Mouse (Mus musculus): Measurements from ENCODE around the gene Ugt1a2.

- TF ChIP-seq CTCF (IDR thresholded peaks at IDR 0.05; ENCODE audit: borderline replicate concordance, control insufficient read depth, extremely low read depth, insufficient read depth, low read length, poor library complexity) (no peak), POLR2A (IDR thresholded peaks at IDR 0.05; ENCODE audit: control insufficient read depth, extremely low read depth, insufficient read depth, low read length, poor library complexity) (no peak)
Measured at GRCm38 (mm10) chr1:88255989-88256754, 55.8 kb downstream of the Ugt1a2 start.

Measured in thymus, adult 2 months (tissue).